In the genomic region with DNA sequence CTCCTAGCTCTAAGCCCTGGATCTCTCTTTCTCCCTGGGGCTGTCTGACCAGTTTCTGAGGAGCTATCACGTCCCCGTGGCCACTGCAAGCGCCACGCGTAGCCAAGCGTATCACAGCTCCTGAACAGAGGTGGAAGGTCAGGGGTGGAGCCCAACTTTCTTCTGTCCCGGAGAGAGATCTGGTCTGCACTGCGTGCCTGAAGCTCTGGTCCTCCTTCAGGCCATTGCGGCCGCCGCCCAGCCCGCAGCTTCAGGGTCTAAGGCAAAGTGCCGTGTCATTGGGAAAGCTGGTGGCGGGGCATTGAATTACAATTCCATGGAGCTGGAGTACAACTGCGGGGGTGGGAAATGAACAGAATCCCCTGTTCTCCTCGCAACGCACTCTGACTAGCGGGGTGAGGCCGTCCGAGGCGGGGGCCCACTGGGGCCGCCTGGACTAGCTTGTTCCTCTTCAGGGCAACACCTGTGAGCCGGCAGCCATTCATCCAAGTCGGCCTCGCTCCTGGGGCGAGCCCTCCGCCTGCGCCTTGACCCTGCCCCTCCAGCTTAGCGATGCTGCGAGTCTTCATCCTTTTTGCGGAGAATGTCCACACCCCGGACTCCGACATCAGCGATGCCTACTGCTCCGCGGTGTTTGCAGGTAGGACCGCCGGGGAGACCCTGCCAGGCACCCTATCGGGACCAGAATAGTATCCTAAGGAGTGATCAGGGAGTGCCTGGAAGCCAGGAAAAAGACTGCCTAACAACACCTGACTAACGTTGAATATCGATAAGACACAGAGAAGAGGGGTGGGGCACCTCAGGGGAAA, we compare ENCODE assay signal across 8 mouse cellular contexts. TPM values are rescaled to one million over a fixed set of nuclear protein-coding genes. Genes with fewer than 3 reads are reported as not detected.
DNase-seq lines count a peak whose midpoint lies in the region; ATAC-seq and TF ChIP-seq lines count a peak whose summit lies in the region.

TSS of gene Dysf (plus strand) at position 228 of the 809 bp plus-strand sequence.

- H3K9me3 ChIP-seq in hindbrain, embryonic 14.5 days (ENCODE audit: control insufficient read depth, low read length), result no peaks in the 10 kb centered on the region
- H3K9me3 ChIP-seq in liver, embryonic 11.5 days (ENCODE audit: control insufficient read depth, low read length), result no peaks in the 10 kb centered on the region
- no peaks in the 10 kb centered on the region for H3K9me3 ChIP-seq in neural tube, embryonic 13.5 days

- peak within 1 kb of the TSS; percentile 29 for H3K4me3 ChIP-seq in hindbrain, embryonic 14.5 days (replicated peaks; ENCODE audit: low read length)
- peak within 1 kb of the TSS; percentile 36 for H3K4me3 ChIP-seq in liver, embryonic 11.5 days (ENCODE audit: low read depth, low read length)
- peak within 1 kb of the TSS; percentile 40 for H3K4me3 ChIP-seq in neural tube, embryonic 13.5 days
- H3K4me3 ChIP-seq in thymus, adult 2 months (ENCODE audit: control insufficient read depth, insufficient read depth, low read length), result no peak within 1 kb of the TSS

- peaks cover 15% of the 10 kb centered on the region; the same call in 1 of the 2 replicates for H3K27me3 ChIP-seq in hindbrain, embryonic 14.5 days (ENCODE audit: control insufficient read depth, insufficient read depth, low read length)
- H3K27me3 ChIP-seq in liver, embryonic 11.5 days (replicated peaks; ENCODE audit: control insufficient read depth, insufficient read depth, low read length), result peaks cover 27% of the 10 kb centered on the region
- peaks cover 18% of the 10 kb centered on the region for H3K27me3 ChIP-seq in neural tube, embryonic 13.5 days
- H3K27me3 ChIP-seq in thymus, adult 2 months (ENCODE audit: control insufficient read depth, insufficient read depth, low read length), result peaks cover 10% of the 10 kb centered on the region

- WGBS in hindbrain, embryonic 14.5 days, result 1% methylated on average over 41 of the region's 41 CpGs
- WGBS in liver, embryonic 11.5 days, result 2% methylated on average over 41 of the region's 41 CpGs
- WGBS in neural tube, embryonic 13.5 days, result under 1% methylated on average over 41 of the region's 41 CpGs
- 4% methylated on average over 41 of the region's 41 CpGs for WGBS in thymus, adult 2 months

- peak; percentile 27 to 41 for DNase-seq in cerebellum, postnatal 25 days
- DNase-seq in cerebellum, adult 18-20 months, result no peak
- DNase-seq in adrenal gland, postnatal 36 days, result peak; percentile 44 to 60
- DNase-seq in gastrocnemius, postnatal 10 days, result peak; percentile 54
- DNase-seq in hindbrain, embryonic 14.5 days (ENCODE audit: low spot score), result peak; percentile 44
- DNase-seq in liver, embryonic 11.5 days (ENCODE audit: low spot score), result peak; percentile 45
- no peak for DNase-seq in thymus, adult 2 months

- H3K9ac ChIP-seq in hindbrain, embryonic 14.5 days, result peak within 1 kb of the TSS; percentile 32
- H3K9ac ChIP-seq in liver, embryonic 11.5 days (ENCODE audit: low read depth, low read length), result no peak within 1 kb of the TSS
- peak within 1 kb of the TSS; percentile 63 for H3K9ac ChIP-seq in neural tube, embryonic 13.5 days

- peak within 1 kb of the TSS; percentile 60 for H3K4me2 ChIP-seq in hindbrain, embryonic 14.5 days (replicated peaks)
- H3K4me2 ChIP-seq in liver, embryonic 11.5 days, result peak within 1 kb of the TSS; percentile 66
- peak within 1 kb of the TSS; percentile 83 for H3K4me2 ChIP-seq in neural tube, embryonic 13.5 days

- no peak for ATAC-seq in hindbrain, embryonic 14.5 days (ENCODE audit: low FRiP score)
- no peak for ATAC-seq in liver, embryonic 11.5 days (replicated peaks; ENCODE audit: low FRiP score)
- peak; percentile 46 for ATAC-seq in neural tube, embryonic 13.5 days (ENCODE audit: low read depth)

- no peak within 1 kb of the TSS for H3K27ac ChIP-seq in hindbrain, embryonic 14.5 days
- no peak within 1 kb of the TSS for H3K27ac ChIP-seq in liver, embryonic 11.5 days (ENCODE audit: low read depth, low read length)
- H3K27ac ChIP-seq in neural tube, embryonic 13.5 days (replicated peaks), result peak within 1 kb of the TSS; percentile 39; the same call in 1 of the 2 replicates
- no peak within 1 kb of the TSS for H3K27ac ChIP-seq in thymus, adult 2 months (ENCODE audit: control insufficient read depth, insufficient read depth, low read length)

- no peak for TF ChIP-seq CTCF in thymus, adult 2 months (IDR thresholded peaks at IDR 0.05; ENCODE audit: borderline replicate concordance, control insufficient read depth, extremely low read depth, insufficient read depth, low read length, poor library complexity)

- H3K4me1 ChIP-seq in hindbrain, embryonic 14.5 days (replicated peaks; ENCODE audit: control insufficient read depth, insufficient read depth, low read length), result peaks cover 22% of the 10 kb centered on the region
- H3K4me1 ChIP-seq in liver, embryonic 11.5 days (replicated peaks; ENCODE audit: control insufficient read depth, insufficient read depth, low read length), result peaks cover 11% of the 10 kb centered on the region
- H3K4me1 ChIP-seq in neural tube, embryonic 13.5 days (replicated peaks), result peaks cover 32% of the 10 kb centered on the region
- no peaks in the 10 kb centered on the region for H3K4me1 ChIP-seq in thymus, adult 2 months (replicated peaks; ENCODE audit: control insufficient read depth, insufficient read depth, low read length)

- no peaks in the 10 kb centered on the region for H3K36me3 ChIP-seq in hindbrain, embryonic 14.5 days (replicated peaks; ENCODE audit: control insufficient read depth, insufficient read depth)
- no peaks in the 10 kb centered on the region for H3K36me3 ChIP-seq in liver, embryonic 11.5 days (ENCODE audit: control insufficient read depth, insufficient read depth, low read length)
- H3K36me3 ChIP-seq in neural tube, embryonic 13.5 days, result no peaks in the 10 kb centered on the region
- H3K36me3 ChIP-seq in thymus, adult 2 months (ENCODE audit: control insufficient read depth, insufficient read depth, low read length), result no peaks in the 10 kb centered on the region

- TF ChIP-seq POLR2A in thymus, adult 2 months (IDR thresholded peaks at IDR 0.05; ENCODE audit: control insufficient read depth, extremely low read depth, insufficient read depth, low read length, poor library complexity), result no peak

RNA-seq across cellular contexts. Expression of gene Dysf, which starts in this region (rescaled TPM):
- 10 to 100 TPM; 47.5 to 51.0 TPM for total RNA-seq in adrenal gland, postnatal 36 days (2021)
- 100 to 1,000 TPM; 111 to 117 TPM for total RNA-seq in gastrocnemius, postnatal 10 days (2021)
- polyA plus RNA-seq in hindbrain, embryonic 14.5 days (2014; fragmentation: Nextera tagmentation; extraction: Ambion mirVana), result 3.3 TPM in 2 replicates
- polyA plus RNA-seq in liver, embryonic 11.5 days (2014; fragmentation: Nextera tagmentation; extraction: Ambion mirVana), result 4.7 and 5.3 TPM in 2 replicates
- 5.6 and 6.4 TPM in 2 replicates for polyA plus RNA-seq in neural tube, embryonic 13.5 days (2015; fragmentation: Nextera tagmentation; extraction: Ambion mirVana)
- 4.8 and 6.2 TPM in 2 replicates for polyA plus RNA-seq in thymus, adult 2 months (2012; rRNA removed)

Comparison
In these comparisons a context has a peak if more than half of its experiments do, and no peak if none do; other contexts are left out.
1. DNase-seq: peak in cerebellum, postnatal 25 days (2 of 2), adrenal gland, postnatal 36 days (2 of 2), gastrocnemius, postnatal 10 days (single experiment), hindbrain, embryonic 14.5 days (single experiment) and liver, embryonic 11.5 days (single experiment); none in cerebellum, adult 18-20 months (0 of 2) and thymus, adult 2 months (single experiment).
2. Peak in every context shown above with its lines, with median percentiles within 50 percentile points of each other: H3K4me2 ChIP-seq.